Mouse (Mus musculus): Measurements from ENCODE around the gene Evi5. TPM values are rescaled to one million over a fixed set of nuclear protein-coding genes. Genes with fewer than 3 reads are reported as not detected.

Gene Evi5
- polyA plus RNA-seq (2015; fragmentation: Nextera tagmentation; extraction: Ambion mirVana) = 43.0 and 46.5 TPM in 2 replicates

- Histone ChIP-seq H3K27ac (ENCODE audit: low read length) (no peak within 1 kb of the TSS), H3K4me1 (ENCODE audit: control insufficient read depth, insufficient read depth, low read length) (no peaks in the 10 kb centered on the region), H3K36me3 (ENCODE audit: control insufficient read depth, insufficient read depth, low read length) (no peaks in the 10 kb centered on the region), H3K9ac (ENCODE audit: low read depth, low read length) (no peak within 1 kb of the TSS), H3K4me3 (ENCODE audit: low read depth, low read length) (no peak within 1 kb of the TSS), H3K4me2 (ENCODE audit: low read length) (no peak within 1 kb of the TSS), H3K9me3 (replicated peaks; ENCODE audit: control insufficient read depth, low read length, poor library complexity, severe bottlenecking) (no peaks in the 10 kb centered on the region), H3K27me3 (ENCODE audit: control insufficient read depth, insufficient read depth, low read depth, low read length) (no peaks in the 10 kb centered on the region)
- no peak for ATAC-seq
- whole genome bisulfite sequencing = 47% methylated on average over 4 of the region's 4 CpGs
Observed at GRCm38 (mm10) chr5:107874561-107875260, at the start of gene Evi5. Gene Evi5 (minus strand): TSS chr5:107875107.

GRCm38 (mm10) chr5:107924564-107924963, 49.7 kb upstream of the Evi5 start:
- no peak for ATAC-seq
- H3K4me2 ChIP-seq (ENCODE audit: low read length) = no peak overlapping the region
- H3K9me3 ChIP-seq (replicated peaks; ENCODE audit: control insufficient read depth, low read length, poor library complexity, severe bottlenecking) = no peaks in the 10 kb centered on the region
- 61% methylated on average over 8 of the region's 8 CpGs for WGBS
- H3K27me3 ChIP-seq (ENCODE audit: control insufficient read depth, insufficient read depth, low read depth, low read length) = no peaks in the 10 kb centered on the region
- H3K36me3 ChIP-seq (ENCODE audit: control insufficient read depth, insufficient read depth, low read length) = no peaks in the 10 kb centered on the region
- H3K4me1 ChIP-seq (ENCODE audit: control insufficient read depth, insufficient read depth, low read length) = no peaks in the 10 kb centered on the region
- no peak overlapping the region for H3K9ac ChIP-seq (ENCODE audit: low read depth, low read length)
- no peak overlapping the region for H3K27ac ChIP-seq (ENCODE audit: low read length)
- no peak overlapping the region for H3K4me3 ChIP-seq (ENCODE audit: low read depth, low read length)

DNA sequence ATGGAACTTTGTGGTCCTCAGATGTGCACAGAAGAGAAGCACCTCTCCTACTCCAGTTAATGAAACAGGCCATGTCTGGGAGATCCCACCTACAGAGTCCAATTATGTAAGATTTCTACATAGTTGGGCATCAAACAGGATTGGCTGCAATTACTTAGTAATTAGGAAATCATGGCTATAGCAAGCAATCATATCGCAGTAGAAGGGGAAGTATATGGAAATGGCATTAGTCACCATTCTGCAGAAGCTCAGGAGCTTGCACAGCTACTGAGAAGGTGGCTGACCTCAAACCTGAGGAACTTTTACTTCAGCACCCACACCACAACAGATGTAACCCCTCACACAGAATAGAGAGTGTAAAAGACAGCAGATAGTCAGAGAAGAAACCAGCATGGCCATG, 47.9 kb upstream of the Evi5 start:
- Histone ChIP-seq H3K27ac (ENCODE audit: low read length) (no peak overlapping the region), H3K4me1 (ENCODE audit: control insufficient read depth, insufficient read depth, low read length) (no peaks in the 10 kb centered on the region), H3K4me3 (ENCODE audit: low read depth, low read length) (no peak overlapping the region), H3K9me3 (replicated peaks; ENCODE audit: control insufficient read depth, low read length, poor library complexity, severe bottlenecking) (no peaks in the 10 kb centered on the region), H3K4me2 (ENCODE audit: low read length) (no peak overlapping the region), H3K36me3 (ENCODE audit: control insufficient read depth, insufficient read depth, low read length) (no peaks in the 10 kb centered on the region), H3K9ac (ENCODE audit: low read depth, low read length) (no peak overlapping the region), H3K27me3 (ENCODE audit: control insufficient read depth, insufficient read depth, low read depth, low read length) (no peaks in the 10 kb centered on the region)
- ATAC-seq = no peak
- WGBS = 88% methylated on average over 1 of the region's 1 CpGs

DNA sequence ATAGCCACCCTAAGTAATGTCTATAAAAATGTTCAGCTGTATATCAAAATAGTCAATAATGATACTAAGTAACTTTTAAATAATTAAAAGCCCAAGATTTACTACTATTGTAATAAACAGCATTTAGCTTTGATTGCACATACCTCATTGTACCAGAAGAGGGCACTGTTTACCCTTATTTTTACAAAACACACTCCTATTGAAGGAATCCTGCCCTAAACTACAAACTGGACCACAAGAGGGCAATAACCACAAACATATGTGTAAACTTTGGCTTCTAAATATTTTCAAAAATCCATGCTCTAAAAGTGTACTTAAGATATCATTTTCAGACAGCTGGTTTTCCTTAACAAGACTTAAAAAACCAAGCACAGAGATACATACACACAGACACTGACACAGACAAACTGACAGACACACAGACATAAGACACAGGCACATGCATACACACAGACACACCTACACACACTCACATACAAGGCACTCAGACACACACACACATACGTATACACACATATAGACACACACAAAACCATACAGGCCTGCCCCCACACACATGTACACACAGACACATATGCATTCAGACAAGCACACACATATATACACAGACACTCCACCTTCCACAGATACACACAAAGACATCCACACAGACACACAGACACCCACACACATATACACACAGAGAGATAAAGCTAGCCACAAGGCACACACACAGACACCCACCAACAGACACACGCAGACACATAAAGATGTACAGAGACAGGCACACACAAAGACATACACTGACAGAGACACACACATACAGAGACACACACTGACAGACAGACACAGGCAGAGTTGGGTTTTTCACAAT, 46.7 kb upstream of the Evi5 start:
- no peak overlapping the region for H3K4me2 ChIP-seq (ENCODE audit: low read length)
- no peaks in the 10 kb centered on the region for H3K27me3 ChIP-seq (ENCODE audit: control insufficient read depth, insufficient read depth, low read depth, low read length)
- no peak overlapping the region for H3K9ac ChIP-seq (ENCODE audit: low read depth, low read length)
- no peak overlapping the region for H3K27ac ChIP-seq (ENCODE audit: low read length)
- no peak overlapping the region for H3K4me3 ChIP-seq (ENCODE audit: low read depth, low read length)
- no peaks in the 10 kb centered on the region for H3K36me3 ChIP-seq (ENCODE audit: control insufficient read depth, insufficient read depth, low read length)
- no peaks in the 10 kb centered on the region for H3K9me3 ChIP-seq (replicated peaks; ENCODE audit: control insufficient read depth, low read length, poor library complexity, severe bottlenecking)
- H3K4me1 ChIP-seq (ENCODE audit: control insufficient read depth, insufficient read depth, low read length) = no peaks in the 10 kb centered on the region
- peak; percentile 75 for ATAC-seq
- 78% methylated on average over 2 of the region's 2 CpGs for WGBS

- peaks cover 3% of the 10 kb centered on the region; the same call in 1 of the 2 replicates for H3K36me3 ChIP-seq (ENCODE audit: control insufficient read depth, insufficient read depth, low read length)
- no peak overlapping the region for H3K4me3 ChIP-seq (ENCODE audit: low read depth, low read length)
- WGBS = 29% methylated on average over 4 of the region's 4 CpGs
- no peaks in the 10 kb centered on the region for H3K27me3 ChIP-seq (ENCODE audit: control insufficient read depth, insufficient read depth, low read depth, low read length)
- no peak overlapping the region for H3K27ac ChIP-seq (ENCODE audit: low read length)
- no peak for ATAC-seq
- H3K4me1 ChIP-seq (ENCODE audit: control insufficient read depth, insufficient read depth, low read length) = no peaks in the 10 kb centered on the region
- no peak overlapping the region for H3K4me2 ChIP-seq (ENCODE audit: low read length)
- no peaks in the 10 kb centered on the region for H3K9me3 ChIP-seq (replicated peaks; ENCODE audit: control insufficient read depth, low read length, poor library complexity, severe bottlenecking)
- no peak overlapping the region for H3K9ac ChIP-seq (ENCODE audit: low read depth, low read length)
Observed at GRCm38 (mm10) chr5:107915280-107915679, 40.4 kb upstream of the Evi5 start.

DNA sequence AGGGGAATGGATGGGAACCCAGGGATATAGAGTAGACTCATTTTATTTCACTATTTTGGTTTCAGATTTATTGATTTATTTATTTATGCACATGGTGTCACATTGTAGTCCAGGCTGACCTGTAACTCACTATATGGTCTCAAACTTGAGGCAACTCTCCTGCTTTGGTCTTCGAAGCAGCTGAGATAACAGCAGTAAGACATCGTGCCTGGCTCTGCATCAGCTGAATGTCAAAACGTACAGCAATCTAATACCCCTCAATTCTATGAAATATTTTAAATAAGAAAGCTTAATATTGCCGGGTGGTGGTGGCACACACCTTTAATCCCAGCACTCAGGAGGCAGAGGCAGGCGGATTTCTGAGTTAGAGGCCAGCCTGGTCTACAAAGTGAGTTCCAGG, 36.1 kb upstream of the Evi5 start:
- no peak overlapping the region for H3K27ac ChIP-seq (ENCODE audit: low read length)
- no peaks in the 10 kb centered on the region for H3K4me1 ChIP-seq (ENCODE audit: control insufficient read depth, insufficient read depth, low read length)
- no peak overlapping the region for H3K4me2 ChIP-seq (ENCODE audit: low read length)
- no peak overlapping the region for H3K9ac ChIP-seq (ENCODE audit: low read depth, low read length)
- peaks cover 31% of the 10 kb centered on the region for H3K36me3 ChIP-seq (ENCODE audit: control insufficient read depth, insufficient read depth, low read length)
- no peaks in the 10 kb centered on the region for H3K9me3 ChIP-seq (replicated peaks; ENCODE audit: control insufficient read depth, low read length, poor library complexity, severe bottlenecking)
- ATAC-seq = no peak
- 98% methylated on average over 5 of the region's 5 CpGs for WGBS
- no peak overlapping the region for H3K4me3 ChIP-seq (ENCODE audit: low read depth, low read length)
- H3K27me3 ChIP-seq (ENCODE audit: control insufficient read depth, insufficient read depth, low read depth, low read length) = no peaks in the 10 kb centered on the region

DNA sequence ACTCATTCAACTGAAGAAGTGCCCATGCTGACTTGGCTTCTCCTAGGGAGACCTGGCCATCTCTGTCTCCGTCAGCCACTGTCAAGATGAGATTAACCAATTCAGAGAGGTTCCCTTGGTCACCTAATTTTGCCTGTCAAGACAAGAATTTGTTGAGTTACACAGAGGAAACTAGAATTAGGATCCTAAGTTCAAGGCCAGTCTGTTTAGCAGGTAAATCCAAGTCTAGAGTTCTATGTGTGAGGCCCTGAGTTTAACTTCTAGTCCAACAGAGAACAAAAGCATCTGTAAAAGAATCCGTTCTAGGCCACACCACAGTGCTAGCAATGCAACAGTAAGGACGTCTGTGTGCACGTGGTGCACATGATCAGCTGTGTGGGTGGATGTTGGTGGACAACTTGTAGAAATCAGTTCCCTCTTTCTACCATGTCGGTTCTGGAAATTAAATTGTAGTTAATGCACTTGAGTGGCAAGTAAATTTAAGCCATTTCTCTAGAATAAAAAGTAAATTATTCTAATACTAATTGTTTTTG, 35.2 kb upstream of the Evi5 start:
- no peaks in the 10 kb centered on the region for H3K4me1 ChIP-seq (ENCODE audit: control insufficient read depth, insufficient read depth, low read length)
- no peaks in the 10 kb centered on the region for H3K9me3 ChIP-seq (replicated peaks; ENCODE audit: control insufficient read depth, low read length, poor library complexity, severe bottlenecking)
- H3K27ac ChIP-seq (ENCODE audit: low read length) = no peak overlapping the region
- H3K4me2 ChIP-seq (ENCODE audit: low read length) = no peak overlapping the region
- WGBS = 73% methylated on average over 5 of the region's 5 CpGs
- H3K4me3 ChIP-seq (ENCODE audit: low read depth, low read length) = no peak overlapping the region
- H3K36me3 ChIP-seq (ENCODE audit: control insufficient read depth, insufficient read depth, low read length) = peaks cover 35% of the 10 kb centered on the region
- H3K9ac ChIP-seq (ENCODE audit: low read depth, low read length) = no peak overlapping the region
- no peaks in the 10 kb centered on the region for H3K27me3 ChIP-seq (ENCODE audit: control insufficient read depth, insufficient read depth, low read depth, low read length)
- ATAC-seq = no peak

DNA sequence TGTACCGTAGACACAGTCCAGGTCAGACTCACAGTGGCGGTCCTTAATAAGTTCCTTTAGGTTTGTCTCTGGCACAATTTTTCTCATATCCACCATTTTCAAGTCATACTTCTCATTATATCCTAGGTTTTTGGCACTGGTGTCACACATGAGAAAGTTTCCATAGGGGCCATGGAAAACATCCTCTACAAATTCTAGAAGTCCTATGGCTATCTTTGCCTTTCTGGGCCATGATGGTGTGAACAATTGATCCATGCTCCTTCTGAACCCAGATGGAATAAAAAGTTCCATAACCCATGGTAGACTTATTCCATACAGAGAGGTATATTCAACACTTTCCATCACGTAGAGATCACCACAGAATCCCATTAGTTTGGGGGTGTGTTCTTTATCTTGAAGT, 34.8 kb upstream of the Evi5 start:
- no peaks in the 10 kb centered on the region for H3K9me3 ChIP-seq (replicated peaks; ENCODE audit: control insufficient read depth, low read length, poor library complexity, severe bottlenecking)
- H3K36me3 ChIP-seq (ENCODE audit: control insufficient read depth, insufficient read depth, low read length) = peaks cover 37% of the 10 kb centered on the region
- no peak overlapping the region for H3K4me2 ChIP-seq (ENCODE audit: low read length)
- no peak overlapping the region for H3K4me3 ChIP-seq (ENCODE audit: low read depth, low read length)
- no peak overlapping the region for H3K27ac ChIP-seq (ENCODE audit: low read length)
- H3K4me1 ChIP-seq (ENCODE audit: control insufficient read depth, insufficient read depth, low read length) = no peaks in the 10 kb centered on the region
- no peak for ATAC-seq
- no peaks in the 10 kb centered on the region for H3K27me3 ChIP-seq (ENCODE audit: control insufficient read depth, insufficient read depth, low read depth, low read length)
- 93% methylated on average over 3 of the region's 3 CpGs for WGBS
- no peak overlapping the region for H3K9ac ChIP-seq (ENCODE audit: low read depth, low read length)
